Mouse (Mus musculus) gastrocnemius, postnatal 36 days (tissue): ENCODE measurements at regions not wholly inside any gene's neighbourhood (a gene's known extent, or its start where the extent isn't known, plus 50 kb on each side); places are given as distances from the start of the nearest gene placed in this dataset.

Experiments used
- DNase-seq, 2 experiments: peaks; one replicate each; pipeline ENCODE4 v3.0.0; 2022
- intact Hi-C: fragments of 180-260 bp; cut with DNase I; formaldehyde crosslinking; loops from one replicate; pipeline ENCODE4 v1.15.1; 2025

GRCm38 (mm10) chr9:94467846-94468245, 70.0 kb downstream of the 1190002N15Rik start:
- intact Hi-C loops, result no loop called here
- no peak for DNase-seq

- intact Hi-C loops, result no loop called here
- DNase-seq, result peak; percentile 16 to 18
These were observed 81.8 kb downstream of the 1190002N15Rik start for GRCm38 (mm10) chr9:94456085-94456531.

- DNase-seq, result no peak
- intact Hi-C loops, result no loop called here
These were observed 82.4 kb downstream of the 1190002N15Rik start for GRCm38 (mm10) chr9:94455466-94455865.

- no peak for DNase-seq
- intact Hi-C loops, result no loop called here
These were observed 88.0 kb downstream of the 1190002N15Rik start for GRCm38 (mm10) chr9:94449911-94450310.

DNA sequence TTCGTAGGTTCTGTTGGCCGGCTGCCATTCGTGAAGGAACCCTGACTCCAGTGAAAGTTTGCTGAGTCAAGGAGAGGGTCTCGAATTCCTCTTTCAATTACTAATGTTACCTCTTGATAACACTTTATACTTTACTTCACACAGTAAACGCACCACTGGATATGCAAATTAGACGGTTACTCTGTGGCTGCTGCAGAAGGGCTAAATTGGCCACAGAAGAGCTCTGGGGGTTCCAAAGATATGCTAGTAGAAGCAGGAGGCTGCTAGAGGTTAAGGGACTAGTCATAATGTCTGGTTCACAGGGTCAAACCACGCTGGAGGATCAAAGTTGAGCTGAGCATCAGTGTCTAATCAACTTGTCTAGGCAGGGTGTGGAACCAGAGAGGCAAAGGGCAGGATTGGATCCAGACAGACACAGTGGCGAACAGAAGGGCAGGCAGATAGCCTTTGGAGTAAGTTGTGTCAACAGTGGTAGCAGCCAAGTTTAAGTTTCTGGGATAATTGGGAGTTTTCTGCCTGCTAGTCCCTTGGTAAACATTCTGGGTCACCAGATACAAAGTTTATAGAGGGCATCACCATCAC, 91.6 kb downstream of the 1190002N15Rik start:
- intact Hi-C loops, result no loop called here

DNA sequence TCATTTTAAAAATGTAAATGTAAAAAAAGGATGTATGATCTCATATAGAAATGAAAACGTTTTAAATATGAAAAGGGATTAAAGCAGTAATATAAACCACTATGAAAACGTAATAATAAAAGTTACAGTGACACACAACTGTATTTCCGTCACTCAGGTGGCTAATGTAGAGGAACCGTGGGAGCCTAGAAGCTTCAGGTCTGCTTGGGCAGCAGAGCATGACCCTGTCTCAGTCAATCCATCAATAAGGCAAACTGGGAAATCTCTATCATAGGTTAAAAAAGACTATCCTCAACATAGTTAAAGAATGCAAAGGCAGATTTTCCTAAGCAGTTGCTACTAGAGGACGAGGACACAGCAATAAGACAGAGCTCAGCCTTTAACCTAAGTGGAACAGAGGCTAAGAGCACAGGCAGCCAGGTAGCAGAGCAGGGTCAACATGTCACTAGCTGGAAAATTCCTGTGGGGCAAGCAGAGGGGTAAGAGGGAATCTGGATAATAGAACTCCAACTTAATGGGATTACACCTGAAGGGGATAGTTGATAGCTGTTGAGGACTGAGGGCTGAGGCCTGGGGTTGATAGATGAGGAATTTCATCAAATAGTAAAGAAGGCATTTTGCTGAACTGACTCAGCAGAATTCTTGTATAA, 93.6 kb downstream of the 1190002N15Rik start:
- intact Hi-C loops, result no loop called here
- no peak for DNase-seq

More for the DNA sequence above, 91.6 kb downstream of the 1190002N15Rik start:
- DNase-seq, result no peak

DNA sequence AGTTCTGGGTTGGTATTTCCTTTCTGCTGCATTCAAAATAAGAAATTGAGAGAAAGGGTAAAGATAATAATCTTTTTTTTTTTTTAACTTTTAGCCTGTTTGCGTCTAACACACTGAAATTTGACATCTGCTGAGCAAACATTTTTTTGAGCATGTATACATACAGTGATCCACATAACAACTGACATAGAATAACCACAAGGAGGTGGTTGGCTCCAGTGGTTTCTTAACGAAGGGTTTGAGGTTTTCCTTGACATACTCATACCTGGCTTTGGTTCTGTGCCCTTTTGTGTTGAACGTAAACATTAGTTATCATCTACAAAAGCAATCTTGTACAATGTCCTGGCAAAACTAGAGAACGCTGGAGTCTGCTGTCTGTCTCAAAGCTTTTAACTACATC, 96.5 kb downstream of the 1190002N15Rik start:
- DNase-seq, result no peak
- intact Hi-C loops, result no loop called here

DNA sequence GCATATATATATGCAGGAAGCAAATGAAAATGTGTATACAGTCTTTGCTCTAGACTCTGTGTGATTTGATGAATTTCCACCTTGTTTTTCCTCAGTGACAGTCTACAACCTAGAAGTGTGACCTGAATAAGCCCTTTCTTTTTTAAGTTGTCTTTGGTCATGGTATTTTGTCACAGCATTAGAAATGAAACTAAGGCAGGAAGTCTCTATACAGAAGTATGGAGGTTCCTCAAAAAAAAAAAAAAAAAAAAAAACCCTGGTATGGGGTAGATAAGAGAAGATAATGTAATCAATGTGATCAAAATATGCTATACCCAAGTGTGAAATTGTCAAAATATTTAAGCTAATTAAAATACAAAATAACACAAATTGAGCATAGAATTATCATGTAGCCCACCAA, 104.4 kb downstream of the 1190002N15Rik start:
- DNase-seq, result no peak
- intact Hi-C loops, result no loop called here

DNA sequence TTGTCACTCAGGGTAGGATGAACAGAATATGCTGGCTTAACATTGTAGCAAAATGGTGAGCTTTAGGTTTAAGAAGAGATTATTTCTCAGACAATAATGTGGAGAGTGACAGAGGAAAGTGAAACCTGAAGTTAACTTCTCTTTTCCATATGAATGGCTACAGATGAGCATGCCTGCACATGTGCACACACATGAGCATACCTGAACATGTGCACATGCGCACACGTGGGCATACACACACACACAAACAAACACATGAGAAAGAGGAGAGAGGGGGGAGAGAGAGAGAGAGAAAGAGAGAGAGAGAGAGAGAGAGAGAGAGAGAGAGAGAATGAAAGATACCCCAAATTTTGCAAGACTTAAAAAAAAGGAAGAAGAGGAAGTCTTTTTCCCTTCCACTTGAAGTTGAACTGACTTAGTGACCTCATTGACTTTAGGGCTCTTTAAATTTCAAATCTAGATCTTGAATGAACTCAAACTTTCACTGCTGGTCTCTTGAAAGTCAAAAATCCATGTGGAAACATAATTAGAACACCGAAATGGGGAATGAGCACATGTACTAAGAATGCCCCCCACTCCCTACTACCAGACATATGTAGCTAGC, 105.6 kb downstream of the 1190002N15Rik start:
- intact Hi-C loops, result no loop called here
- no peak for DNase-seq

- intact Hi-C loops, result no loop called here
These were observed 106.3 kb downstream of the 1190002N15Rik start for GRCm38 (mm10) chr9:94431540-94431939.

DNA sequence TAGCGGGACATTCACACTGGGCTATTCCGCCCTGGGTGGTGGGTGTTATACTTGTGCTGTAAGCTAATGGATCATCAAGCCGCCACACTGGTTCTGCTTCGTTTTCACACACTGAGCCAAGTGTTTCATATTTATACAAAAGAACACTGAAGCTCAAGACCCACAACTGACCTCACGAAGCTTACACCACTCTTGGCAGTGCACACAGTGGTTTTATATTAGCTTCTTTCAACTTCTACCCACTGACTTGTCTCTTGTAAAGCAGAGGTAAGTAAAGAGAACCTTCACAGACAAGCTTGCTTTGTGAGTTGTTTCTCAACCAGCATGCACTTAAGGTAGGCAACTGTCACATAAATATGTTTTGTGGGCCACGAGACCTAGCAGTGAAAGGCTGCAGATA, 106.9 kb downstream of the 1190002N15Rik start:
- DNase-seq, result no peak
- intact Hi-C loops, result no loop called here

More at GRCm38 (mm10) chr9:94431540-94431939, 106.3 kb downstream of the 1190002N15Rik start:
- no peak for DNase-seq

DNA sequence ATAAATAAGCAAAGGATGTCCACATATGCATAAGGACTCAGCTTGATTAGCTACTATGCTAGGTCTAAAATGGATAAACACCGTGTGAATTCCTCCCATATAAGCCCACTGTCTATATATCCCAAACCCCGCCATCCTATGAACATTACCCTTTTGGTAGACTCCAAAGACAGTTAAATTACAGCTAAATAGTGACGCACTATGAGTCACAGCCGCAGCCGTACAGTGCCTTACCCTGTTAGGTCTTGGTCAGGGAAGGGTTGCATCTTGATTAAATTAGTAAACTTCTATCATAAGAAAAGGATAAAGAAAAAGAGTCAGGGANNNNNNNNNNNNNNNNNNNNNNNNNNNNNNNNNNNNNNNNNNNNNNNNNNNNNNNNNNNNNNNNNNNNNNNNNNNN, 111.1 kb downstream of the 1190002N15Rik start:
- DNase-seq, result no peak
- intact Hi-C loops, result no loop called here

- intact Hi-C loops, result no loop called here
- no peak for DNase-seq
These were observed 112.1 kb downstream of the 1190002N15Rik start for GRCm38 (mm10) chr9:94425804-94426203.

- intact Hi-C loops, result no loop called here
These were observed 113.3 kb downstream of the 1190002N15Rik start for GRCm38 (mm10) chr9:94424438-94425135.

DNA sequence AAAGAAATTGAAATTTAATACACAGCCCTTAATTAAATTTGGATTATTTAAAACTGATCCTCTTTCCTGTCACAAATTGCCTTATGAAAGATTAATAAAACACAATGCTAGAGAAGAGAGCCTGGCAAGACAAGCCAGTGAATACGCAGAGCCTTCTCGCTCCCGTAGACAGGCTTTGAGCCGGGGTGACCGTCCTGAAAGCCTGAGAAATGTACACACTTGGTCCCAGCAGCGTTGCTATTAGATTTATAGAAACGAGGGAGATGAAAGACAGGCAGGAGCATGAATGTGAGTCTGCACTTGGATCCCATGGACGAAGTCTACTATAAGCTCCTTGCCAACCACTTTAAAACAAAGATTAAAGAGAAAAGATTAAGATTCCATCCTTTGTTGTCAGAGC, 127.3 kb downstream of the 1190002N15Rik start:
- no peak for DNase-seq
- intact Hi-C loops, result no loop called here

More at GRCm38 (mm10) chr9:94424438-94425135, 113.3 kb downstream of the 1190002N15Rik start:
- DNase-seq, result no peak

DNA sequence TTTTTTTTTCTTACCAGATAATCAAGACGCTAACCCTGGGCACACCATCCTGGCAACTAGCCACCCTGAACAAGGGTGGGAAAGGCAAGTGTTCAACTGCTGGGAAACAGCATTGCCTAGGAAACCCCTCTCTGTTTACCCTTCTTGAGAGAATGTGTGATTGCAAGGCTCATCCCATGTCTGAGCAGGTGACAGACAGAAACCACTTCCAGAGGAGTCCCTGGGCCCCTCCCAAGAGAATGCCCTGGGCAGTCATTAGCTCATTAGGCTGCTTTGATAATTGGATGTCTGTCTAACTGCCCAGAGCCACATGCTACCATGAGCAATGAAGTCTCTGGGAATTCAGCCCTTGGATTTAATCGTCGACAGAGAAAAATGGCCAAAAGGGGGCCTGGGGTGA, 127.8 kb downstream of the 1190002N15Rik start:
- intact Hi-C loops, result no loop called here

GRCm38 (mm10) chr9:94408635-94409323, 129.1 kb downstream of the 1190002N15Rik start:
- no peak for DNase-seq
- intact Hi-C loops, result no loop called here

More for the DNA sequence above, 127.8 kb downstream of the 1190002N15Rik start:
- DNase-seq, result no peak

DNA sequence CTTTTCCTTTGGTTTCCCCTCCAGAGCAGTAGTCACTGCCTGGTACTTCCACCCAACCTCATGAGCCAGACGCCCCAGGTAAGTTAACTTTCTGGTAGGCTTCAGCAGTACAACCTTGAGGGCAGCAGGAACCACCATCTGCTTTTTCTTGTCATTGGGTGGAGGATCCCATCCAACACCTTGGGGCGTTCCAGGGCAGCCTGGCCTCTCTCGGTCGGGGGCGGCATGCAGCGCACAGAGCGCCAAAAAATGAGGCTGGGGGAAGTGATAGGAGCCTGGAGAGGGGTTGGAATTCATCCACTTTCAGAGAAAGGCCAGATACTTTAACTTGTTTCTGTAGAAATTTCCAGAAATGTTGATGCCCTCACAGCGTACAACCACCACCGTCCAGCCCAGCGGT, 130.2 kb downstream of the 1190002N15Rik start:
- intact Hi-C loops, result no loop called here
- DNase-seq, result no peak

GRCm38 (mm10) chr9:94404551-94404950, 133.3 kb downstream of the 1190002N15Rik start:
- no peak for DNase-seq
- intact Hi-C loops, result no loop called here

- no peak for DNase-seq
- intact Hi-C loops, result no loop called here
These were observed 137.3 kb downstream of the 1190002N15Rik start for GRCm38 (mm10) chr9:94400596-94400995.

DNA sequence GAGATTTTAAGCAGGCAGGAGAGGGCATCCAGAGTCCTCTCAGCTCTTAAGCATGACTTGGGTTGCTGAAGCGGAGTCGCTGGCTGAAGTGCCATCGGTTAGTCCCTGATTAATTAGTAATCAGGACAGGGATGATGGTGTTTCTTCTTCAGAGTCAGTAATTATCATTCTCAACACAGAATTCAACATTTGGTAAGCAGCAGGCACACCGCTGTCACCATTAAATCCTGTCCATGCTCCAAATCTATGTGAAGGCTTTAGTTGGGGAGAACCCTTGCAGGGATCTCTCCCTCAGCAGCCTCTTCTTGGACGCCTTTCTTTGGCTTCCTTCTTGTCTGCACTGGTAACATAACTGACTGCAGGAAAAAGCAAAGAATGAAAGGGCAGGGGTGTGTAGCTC, 142.7 kb downstream of the 1190002N15Rik start:
- DNase-seq, result no peak
- intact Hi-C loops, result no loop called here
